Mouse (Mus musculus) embryonic fibroblast, embryonic 13.5 days (primary cell): ENCODE results near the gene Kansl1.

Experiments used
- CTCF ChIP-seq: IDR thresholded peaks from 2 replicates; pipeline ENCODE4 v1.5.1; 2011; ENCODE audit warnings: mild to moderate bottlenecking, control low read depth, low read length, moderate library complexity, borderline replicate concordance; ENCODE audit not compliant: insufficient read depth
- POLR2A ChIP-seq: IDR thresholded peaks from 2 replicates; pipeline ENCODE4 v1.6.1; 2011; ENCODE audit warnings: low read depth, mild to moderate bottlenecking, control low read depth, low read length, moderate library complexity

GRCm38 (mm10) chr11:104379635-104380034, 89.0 kb downstream of the Kansl1 start:
- TF ChIP-seq CTCF (peak; percentile 30; the same call in 1 of the 2 replicates), POLR2A (no peak)
